Mouse (Mus musculus) A20 (cell line): ENCODE measurements around the gene Rab3b.

Experiments used
- DNase-seq: peaks from one replicate; pipeline ENCODE4 v3.0.0-alpha.2; 2011; ENCODE audit warnings: low read depth, low spot score

Gene Rab3b

DNA sequence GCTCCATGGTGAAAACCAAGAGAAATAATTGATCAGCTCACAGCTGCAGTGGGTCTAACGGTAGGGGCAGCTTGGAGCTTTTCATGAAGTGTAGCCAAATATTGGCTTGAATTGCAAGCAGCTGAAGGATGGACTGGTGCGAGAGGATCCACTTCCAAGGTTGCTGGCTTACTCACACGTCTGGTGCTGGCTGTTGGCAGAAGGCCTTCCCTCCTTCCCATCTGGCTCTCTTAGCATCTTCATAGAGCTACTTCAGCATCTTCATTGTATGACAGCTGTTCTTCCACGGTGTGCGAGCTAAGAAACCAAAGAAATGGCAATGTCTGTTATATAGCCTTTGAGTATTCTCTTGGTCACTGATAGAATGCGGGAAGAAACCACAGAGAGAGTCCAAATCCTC, 12.0 kb downstream of the Rab3b start:
- no peak for DNase-seq

- DNase-seq: no peak
These were observed 21.6 kb downstream of the Rab3b start for GRCm38 (mm10) chr4:108900421-108900820.

GRCm38 (mm10) chr4:108902886-108903285, 24.0 kb downstream of the Rab3b start:
- no peak for DNase-seq

DNA sequence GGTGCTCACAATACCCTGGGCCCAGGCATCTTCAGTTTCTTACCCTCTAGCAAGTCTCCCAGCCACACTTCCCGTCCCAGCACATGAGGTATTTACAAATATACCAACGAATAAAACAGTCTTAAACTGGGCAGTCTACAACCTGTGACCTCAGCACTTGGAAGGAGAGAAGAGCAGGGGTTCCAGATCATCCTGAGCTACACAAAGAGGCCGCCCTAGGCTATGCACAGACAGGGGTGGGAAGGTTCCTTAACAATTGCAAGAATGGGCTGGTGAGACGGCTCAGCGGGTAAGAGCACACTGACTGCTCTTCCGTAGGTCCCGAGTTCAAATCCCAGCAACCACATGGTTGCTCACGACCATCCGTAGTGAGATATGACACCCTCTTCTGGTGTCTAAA, 24.5 kb downstream of the Rab3b start:
- no peak for DNase-seq

DNA sequence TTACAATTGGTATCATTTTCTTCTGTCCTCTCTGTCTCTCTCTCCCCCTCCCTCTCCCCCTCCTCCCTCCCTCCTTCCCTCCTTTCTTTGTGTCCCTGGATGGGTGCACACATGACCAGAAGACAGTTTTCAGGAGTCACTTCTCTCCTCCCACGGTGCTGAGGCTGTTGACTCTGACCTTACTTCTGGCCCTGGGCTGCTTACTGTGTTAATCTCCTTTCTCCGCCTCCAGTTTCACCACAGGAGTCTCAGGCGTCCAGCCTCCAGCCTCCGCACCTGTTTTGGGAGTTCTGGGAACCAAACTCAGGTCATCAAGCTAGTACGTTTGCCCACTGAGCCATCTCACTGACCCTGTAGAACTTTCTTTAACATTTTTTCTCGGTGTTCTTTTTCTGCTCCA, 25.2 kb downstream of the Rab3b start:
- DNase-seq: no peak

DNA sequence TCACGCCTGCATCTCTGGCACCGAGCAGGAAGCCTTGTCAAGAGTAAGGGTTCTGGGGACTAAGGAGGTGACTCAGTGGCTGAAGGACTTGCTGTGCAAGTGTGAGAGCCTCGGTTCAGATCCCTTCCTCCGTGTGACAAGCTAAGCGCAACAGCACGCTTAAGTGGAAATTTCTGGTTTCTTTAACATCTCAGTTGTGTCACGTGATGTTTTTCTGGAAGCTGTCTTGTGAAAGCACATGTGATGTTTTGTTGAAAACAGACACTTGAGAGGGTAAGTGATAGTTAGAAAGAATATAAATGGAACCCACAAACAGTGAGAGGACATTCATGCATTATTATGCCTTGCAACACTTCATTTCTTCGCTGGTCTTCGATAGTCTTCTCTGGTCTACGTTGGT, 25.9 kb downstream of the Rab3b start:
- DNase-seq: no peak

DNA sequence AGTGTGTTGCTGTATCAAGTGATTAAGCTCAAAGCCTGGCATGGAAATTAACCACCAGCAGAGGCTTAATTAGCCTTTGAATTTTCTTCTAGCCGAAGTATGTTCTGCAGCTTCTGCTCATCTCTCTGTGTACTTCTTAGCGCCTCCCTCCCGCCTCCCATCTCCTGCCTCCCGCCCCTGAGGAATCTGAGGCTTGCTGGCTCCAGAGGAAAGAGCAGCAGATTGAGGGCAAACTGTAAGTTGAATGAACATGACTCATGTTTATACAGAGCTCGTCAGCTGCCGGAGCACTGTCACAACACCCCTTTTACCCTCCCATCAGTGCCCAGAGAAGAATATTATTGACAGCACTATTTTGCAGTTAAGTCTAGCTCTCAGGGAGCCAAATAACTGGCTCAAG, 27.0 kb downstream of the Rab3b start:
- no peak for DNase-seq

DNA sequence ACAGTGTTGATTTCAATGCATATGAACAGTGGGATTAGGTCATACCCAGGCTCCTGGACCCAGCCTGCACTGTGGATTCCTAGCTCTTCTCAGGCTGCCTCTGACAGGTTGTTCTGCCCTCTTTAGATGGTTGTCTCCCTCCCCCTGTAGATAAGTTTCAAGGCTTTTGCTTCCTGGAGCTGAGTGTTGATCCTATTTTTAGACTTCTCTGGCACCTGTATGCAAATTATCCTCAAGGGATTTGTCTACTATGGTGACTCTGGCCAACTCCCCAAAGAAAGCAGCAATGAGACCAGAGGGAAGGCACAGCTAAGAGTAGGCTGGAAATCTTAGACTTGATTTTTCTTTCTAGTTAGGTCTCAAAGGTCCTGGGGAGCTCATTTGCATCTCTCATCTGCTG, 28.6 kb downstream of the Rab3b start:
- peak; percentile 26 for DNase-seq

DNA sequence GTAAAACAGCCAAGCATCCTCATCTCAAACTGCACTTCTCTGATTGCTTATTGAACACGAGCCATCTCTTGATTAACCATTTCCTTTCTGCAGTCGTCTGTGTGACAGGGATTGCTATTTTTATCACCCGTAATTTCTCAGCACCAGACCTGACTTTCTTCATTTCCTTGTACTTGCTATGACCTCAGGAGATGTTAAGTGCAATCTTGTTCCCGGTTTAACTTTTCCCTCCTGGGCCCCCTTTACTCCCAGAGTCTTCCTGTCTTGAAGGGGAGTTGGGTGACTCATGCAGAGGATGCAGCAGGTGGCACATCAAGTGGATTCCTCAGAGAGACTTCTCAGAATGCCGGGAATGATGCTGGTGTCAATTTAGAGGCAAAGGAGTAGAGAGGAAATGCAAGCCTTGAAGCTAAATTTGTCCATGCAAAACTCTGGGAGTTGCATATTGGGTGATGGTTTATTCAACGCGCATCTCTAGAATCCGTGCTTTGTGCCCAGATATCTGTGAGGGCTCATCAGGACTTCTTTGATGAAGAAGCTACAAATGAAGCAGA, 31.1 kb downstream of the Rab3b start:
- DNase-seq: no peak

- no peak for DNase-seq
These were observed 33.0 kb downstream of the Rab3b start for GRCm38 (mm10) chr4:108911866-108912265.

DNA sequence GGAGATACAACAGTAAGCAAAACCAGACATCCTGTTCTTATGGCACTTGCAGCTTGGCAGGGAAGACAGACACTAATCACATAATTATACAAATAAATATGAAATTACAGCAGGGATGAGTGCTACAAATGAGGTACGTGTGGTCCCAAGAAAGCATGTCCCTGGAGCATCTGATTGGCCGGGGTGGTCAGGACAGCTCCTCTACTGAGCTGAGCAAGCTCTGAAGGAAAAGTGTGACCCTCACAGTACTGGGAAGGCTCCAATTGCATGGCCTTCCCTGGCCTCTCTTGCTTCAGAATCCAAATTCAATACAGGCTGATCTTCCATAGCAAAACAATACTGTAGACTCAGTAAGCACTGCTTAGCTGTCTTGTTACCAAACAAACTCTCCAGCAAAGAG, 34.3 kb downstream of the Rab3b start:
- DNase-seq: no peak

DNA sequence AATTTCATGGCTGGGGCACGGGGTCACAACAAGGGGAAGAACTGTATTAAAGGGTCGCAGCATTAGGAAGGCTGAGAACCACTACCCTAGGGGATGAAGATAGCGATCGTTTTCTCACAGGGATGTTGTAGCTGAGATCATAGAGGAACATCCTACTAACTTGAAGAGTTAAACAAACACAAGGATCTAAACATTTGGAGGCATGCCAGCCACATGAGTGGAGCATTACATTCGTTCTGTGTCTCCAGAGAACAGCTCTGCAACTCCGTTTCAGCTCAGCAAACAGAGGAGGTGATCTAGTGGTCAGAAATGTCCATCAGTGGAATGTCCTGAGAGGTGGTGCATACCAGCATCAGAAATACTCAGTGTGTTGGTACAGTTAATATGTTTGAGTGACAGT, 35.5 kb downstream of the Rab3b start:
- DNase-seq: no peak

- DNase-seq: no peak
These were observed 36.2 kb downstream of the Rab3b start for GRCm38 (mm10) chr4:108915101-108915500.

DNA sequence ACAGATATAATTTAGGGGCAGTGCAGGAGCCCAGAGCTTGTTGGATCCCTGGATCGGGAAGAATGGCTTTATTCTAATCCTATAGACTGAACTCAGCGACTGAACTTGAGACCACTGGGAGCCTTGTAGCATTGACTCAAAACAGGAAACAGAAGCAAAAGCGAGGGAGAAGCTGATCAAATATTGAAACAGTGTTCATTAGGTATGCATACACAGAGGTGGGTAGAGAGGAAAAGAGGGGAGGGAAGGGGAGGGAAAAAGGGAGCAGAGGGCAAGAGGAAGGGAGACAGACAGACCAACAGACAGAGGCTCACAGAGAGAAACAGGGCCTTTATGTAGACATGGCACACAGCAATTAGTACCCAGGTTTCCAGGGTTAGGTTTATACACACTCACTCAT, 38.8 kb downstream of the Rab3b start:
- DNase-seq: no peak

GRCm38 (mm10) chr4:108927945-108928344, 49.1 kb downstream of the Rab3b start:
- DNase-seq: peak; percentile 25

GRCm38 (mm10) chr4:108933163-108933562, 54.3 kb downstream of the Rab3b start:
- DNase-seq: no peak

DNA sequence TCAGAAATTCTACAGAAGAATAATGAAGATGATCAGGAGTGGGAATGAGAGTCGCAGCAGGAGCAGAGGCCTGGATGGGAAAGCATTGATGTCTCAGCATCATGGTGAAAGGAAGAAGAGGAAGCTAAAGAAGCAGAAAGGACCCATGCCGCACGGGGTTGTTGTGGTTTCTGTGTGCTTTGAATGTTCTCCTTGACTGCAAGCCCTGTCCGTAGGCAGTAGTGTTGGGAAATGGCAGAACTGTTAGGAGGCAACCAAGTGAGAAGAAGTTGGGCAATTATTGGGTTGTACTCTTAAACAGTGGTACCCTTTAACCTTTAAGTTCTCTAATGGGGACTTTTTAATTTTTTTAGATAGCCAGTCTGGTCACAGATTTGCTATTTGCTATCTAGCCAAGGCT, 56.0 kb downstream of the Rab3b start:
- no peak for DNase-seq

- DNase-seq: no peak
These were observed 59.2 kb downstream of the Rab3b start for GRCm38 (mm10) chr4:108937848-108938771.

- DNase-seq: no peak
These were observed 62.0 kb downstream of the Rab3b start for GRCm38 (mm10) chr4:108940681-108941473.

GRCm38 (mm10) chr4:108942171-108942570, 63.3 kb downstream of the Rab3b start:
- DNase-seq: no peak

DNA sequence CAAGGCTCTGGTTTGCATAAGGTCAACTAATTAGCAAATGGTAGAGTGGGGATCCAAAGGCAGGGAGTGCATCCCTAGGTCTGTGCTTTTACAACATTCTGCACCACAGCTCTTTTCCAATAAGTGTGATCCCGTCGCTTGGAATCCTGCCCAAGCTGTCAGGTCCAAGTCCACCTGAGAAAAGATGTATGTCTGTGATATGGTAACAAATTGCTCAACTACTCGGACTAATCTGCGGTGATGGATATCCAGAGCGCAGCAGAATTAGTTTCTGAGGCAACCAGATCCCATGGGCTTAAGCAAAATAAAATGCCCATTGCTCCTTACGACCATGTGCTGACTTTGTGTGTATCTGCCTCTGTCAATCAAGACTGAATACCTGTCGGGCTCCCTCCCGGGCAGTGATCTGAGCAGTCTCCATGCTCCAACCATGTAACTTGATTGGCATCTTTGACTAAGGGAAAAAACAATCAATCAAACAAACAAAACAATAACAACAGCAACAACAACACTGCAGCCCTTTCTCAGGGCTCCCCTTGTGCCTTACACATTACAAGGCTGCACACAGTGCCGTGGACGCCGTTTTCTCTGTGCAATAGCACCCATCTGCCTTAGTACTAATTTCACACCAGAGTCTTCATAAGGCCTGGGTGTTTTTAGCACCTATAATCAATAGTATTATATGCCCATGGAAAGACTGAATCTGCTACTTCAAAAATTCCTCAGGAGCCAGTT, 64.3 kb downstream of the Rab3b start:
- no peak for DNase-seq

DNA sequence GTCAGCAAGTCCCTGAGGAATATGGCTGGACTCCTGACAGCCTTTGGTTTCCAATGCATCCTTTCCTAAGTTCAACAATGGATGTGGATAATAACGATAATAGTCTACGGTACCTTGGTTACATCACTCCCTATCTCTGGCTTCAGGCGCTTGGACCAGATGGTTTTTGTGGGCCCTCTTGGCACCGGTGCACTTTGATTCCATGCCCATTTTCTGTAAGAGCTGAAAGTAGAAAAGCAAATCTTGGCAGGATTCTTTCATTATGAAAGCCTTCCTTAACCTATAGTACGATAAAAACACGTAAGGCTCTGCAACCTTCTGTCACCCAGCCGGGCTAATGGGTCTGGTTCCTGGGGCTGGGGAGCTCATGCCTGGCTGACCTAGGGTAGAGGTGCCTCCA, 70.3 kb downstream of the Rab3b start:
- no peak for DNase-seq
